Mouse (Mus musculus): ENCODE measurements around the gene Neto2. TPM values are rescaled to one million over a fixed set of nuclear protein-coding genes. Genes with fewer than 3 reads are reported as not detected.
A peak's percentile ranks its signal among the peaks of the same experiment; 100 is the strongest.

Gene Neto2
- total RNA-seq, 1 experiment from 2014 or later, result 10.3 TPM

DNA sequence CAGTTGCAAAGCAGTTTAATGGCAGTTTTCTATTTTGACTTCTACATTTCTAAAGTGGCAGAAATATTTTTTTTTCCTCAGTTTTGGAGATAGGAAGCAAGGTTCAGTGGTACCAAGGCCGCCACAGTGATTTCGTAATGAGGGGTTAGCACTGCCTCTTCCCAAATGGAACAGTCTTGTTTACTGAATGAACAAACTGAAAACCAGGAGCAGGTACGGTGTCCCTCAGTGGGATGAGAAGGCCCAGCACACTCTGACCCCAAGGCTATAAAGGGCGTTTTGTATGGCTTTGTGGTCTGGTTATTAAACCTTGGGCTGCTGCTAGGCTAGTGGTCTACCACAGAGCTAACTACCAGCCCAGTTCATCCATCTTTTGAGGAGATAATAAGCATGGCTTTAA lies 96.5 kb downstream of the Neto2 start:
- ATAC-seq (replicated peaks; ENCODE audit: low read depth, poor library complexity, severe bottlenecking), result no peak

DNA sequence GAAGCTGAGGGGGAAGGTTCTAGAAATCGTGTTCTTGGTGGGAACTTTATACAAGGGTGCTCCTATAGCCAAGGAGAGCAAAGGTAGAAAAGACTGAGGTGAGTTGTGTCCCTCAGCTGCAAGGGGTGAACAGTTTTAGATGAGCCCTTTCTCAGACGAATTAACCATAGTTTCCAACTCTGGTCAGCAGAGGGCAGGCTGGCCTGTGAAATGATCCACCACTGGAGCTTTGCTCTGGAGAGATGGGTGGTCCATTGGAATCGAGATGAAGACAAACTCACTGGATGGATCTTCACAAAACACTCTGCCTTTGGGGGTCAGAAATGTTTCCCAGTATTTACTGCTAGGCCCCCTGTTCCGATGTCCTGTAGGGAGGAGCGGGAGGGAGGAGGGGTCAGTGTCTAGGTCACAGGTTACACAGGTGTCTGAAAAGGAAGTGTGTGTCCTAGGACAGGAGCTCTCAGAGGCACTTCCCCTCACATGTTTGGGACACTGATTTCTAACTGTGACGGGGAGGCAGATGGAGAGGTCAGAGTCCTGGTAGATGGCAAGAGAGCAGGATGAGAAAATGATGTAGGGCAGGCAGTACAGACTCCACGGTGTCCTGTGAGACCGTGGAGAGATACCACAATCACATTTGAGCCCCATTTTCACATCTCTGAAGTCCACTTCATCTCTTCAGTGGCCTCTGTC lies 97.4 kb downstream of the Neto2 start:
- peak; percentile 69 for ATAC-seq (replicated peaks; ENCODE audit: low read depth, poor library complexity, severe bottlenecking)

DNA sequence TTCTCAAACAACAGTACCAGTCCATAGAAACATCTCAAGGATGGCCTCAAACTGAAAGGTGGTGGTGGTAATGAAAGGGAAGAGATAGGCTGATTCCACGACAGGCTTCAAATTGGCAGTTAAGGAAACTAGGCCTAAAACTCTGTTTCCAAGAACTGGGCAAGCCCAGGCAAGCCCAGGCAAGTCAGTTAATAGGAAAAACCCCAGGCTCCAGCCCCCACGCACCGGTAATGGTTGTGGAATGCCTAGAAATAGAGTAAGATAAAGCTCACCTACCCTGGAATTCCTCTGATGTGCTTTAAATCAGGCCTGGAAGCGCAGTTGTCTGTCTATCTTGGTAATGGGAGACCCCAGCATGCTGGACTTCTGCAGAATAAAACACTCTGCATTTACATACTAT lies 98.0 kb downstream of the Neto2 start:
- ATAC-seq (replicated peaks; ENCODE audit: low read depth, poor library complexity, severe bottlenecking), result no peak

DNA sequence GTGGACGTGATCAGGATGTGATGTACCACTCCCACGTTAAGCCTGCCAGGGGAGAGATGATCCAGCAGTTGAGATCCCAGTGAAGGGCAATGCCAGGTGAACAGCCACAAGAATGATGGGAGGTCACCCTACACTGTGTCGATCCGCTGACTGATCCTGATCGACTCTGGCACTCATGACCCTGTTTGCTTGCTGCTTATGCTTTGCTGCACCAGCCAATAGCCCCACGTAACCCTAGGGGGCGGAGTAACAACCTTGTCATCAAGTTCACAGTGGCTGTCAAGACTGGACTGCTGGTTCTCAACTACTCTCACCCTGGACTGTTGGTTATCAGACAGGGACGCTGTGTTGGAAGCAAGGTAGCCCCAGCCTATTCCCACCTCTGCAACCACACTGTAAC lies 99.0 kb downstream of the Neto2 start:
- no peak for ATAC-seq (replicated peaks; ENCODE audit: low read depth, poor library complexity, severe bottlenecking)

DNA sequence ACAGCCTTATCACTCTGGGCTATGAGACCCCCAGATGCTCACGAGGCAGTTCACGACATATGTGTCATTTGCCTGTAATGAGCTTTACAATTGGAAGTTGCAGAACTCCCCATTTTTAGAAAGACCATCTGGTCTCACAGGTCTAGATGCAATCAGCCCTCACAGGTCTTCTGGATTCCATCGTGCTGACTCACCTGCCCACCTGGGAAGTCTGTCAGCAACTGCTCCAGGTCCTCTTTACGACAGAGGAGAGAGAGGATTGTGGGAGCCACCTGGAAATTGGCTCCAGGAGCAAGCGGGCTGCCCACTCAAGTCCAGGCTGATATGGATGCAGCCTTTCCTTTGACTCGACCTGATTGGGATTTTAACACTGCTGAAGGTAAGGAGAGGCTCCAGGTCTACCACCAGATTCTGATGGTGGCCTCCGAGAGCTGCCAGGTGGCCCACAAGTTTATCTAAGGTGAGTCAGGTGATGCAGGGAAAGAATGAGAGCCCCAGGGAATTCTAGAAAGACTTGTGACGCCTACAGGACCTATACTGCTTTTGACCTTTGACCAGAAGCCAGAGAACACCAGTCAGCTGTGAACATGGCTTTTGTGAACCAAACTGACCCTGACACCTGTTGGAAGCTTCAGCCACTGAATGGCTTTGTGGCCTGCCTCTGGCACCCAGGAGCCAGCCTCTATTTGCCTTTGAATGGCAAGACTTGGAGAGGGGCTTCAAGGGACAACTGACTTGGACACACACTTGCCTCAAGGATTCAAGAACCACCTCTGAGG lies 103.1 kb downstream of the Neto2 start:
- ATAC-seq (replicated peaks; ENCODE audit: low read depth, poor library complexity, severe bottlenecking), result no peak

DNA sequence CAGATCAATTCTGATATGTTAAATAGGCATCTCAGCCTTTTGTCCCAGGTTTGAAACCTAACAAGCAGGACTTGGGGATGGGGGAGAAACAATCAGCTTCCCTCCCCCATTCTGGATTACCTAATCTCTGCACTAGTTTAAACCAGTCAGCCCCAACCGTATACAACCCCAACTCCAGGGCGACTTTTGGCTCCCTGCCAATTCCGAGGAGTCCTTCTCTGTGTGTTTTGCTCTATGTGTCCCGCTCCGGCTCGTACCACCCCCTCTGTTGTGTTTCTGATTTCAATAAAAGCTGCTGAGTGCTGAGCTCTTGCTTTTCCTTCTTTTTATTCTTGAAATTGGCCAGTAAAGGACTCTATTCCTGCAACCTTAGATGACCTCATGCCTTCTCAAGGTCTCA lies 105.3 kb downstream of the Neto2 start:
- no peak for ATAC-seq (replicated peaks; ENCODE audit: low read depth, poor library complexity, severe bottlenecking)

DNA sequence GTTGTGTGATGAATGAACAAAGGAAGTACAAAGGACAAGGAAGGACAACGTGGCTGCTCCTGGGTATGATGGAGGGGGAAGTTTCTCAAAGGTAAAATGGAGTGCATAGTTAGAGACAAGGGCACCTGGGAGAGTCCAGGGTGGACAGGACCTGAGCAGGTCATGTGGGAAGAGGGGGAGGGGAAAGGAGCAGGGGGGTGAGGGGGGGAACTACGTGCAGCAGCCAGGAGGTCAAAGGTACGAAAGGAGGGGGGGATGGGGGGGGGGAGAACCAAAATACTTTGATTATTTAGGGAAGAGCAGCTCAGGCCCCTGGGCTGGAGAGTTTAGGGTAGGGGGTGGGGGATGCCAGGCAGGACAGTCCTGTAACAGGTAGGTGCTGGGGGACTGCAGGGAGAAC lies 105.7 kb downstream of the Neto2 start:
- no peak for ATAC-seq (replicated peaks; ENCODE audit: low read depth, poor library complexity, severe bottlenecking)

DNA sequence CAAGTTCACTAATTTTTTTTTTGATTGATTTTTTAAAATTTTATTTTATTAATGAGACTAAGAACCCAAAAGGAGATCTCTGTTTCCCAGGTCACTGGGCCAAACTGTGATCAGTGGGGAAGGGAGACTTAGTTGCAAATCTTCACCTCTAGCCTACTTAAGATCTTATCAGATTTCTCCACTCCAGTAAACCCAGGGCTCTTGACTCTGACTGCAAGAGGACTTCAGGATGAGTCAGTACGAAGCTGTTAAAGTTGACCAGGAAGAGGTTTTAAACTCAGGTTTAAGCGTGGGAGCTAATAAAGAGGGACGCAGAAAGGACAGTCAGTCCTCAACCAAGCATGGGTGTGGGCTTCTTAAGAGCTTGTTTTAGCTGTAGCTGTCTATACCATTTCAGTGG lies 107.4 kb downstream of the Neto2 start:
- ATAC-seq (replicated peaks; ENCODE audit: low read depth, poor library complexity, severe bottlenecking), result no peak

DNA sequence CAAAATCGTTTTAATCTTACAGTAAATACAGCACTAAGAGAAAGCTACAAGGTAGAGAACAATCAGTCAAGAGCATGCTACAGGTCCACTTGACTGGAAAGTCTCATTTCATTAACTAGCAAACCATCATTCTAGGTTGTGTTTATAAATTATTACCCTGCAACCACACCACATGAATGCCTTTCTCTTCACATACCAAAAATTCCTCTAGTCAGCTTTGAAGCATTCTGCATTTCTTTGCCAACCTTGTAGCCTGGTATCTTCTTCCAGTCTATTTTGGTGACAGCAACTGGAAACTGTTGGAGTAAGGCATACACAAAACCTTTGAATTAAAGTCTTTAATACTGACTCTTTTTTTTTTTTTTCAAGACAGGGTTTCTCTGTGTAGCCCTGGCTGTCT lies 109.2 kb downstream of the Neto2 start:
- ATAC-seq (replicated peaks; ENCODE audit: low read depth, poor library complexity, severe bottlenecking), result no peak

DNA sequence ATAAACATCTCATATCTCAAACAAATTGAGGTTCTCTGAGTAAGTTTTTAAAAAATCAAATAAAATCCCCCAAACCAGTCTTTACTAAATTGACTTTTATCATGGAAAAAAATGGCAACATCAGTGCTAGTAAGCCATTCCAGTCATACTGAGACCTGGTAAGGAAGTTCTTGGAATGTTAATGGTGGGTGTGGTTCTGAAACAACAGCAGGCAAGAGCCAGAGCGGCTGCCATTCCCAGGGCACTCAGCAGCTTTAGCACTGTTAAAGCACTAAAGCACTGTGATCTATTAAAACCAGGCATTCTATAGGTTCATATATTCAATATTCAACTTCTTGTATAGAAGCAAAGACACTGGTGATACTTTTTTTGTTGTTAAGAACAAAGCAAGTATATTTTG lies 110.5 kb downstream of the Neto2 start:
- ATAC-seq (replicated peaks; ENCODE audit: low read depth, poor library complexity, severe bottlenecking), result no peak

DNA sequence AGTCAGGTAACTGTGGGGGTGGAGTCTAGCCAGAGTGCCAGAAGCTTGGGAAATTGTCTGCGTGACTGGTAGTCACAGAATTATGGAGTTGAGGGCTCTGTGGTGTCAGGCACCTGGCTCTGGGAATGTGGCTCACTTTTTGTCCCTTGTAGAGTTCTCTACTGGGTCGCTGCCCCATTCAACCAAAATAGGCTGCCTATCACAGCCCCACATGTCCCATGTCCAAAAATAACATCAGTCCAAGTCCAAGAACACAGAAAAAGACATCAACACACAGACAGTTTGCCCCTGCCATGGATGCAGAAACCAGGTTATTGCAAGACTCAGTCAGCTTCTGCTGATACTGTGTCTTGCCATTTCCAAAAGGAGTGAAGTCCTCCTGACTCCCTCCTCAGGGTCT lies 112.1 kb downstream of the Neto2 start:
- ATAC-seq (replicated peaks; ENCODE audit: low read depth, poor library complexity, severe bottlenecking), result no peak

Other genes starting within 250 kb of the Neto2 start
- 1.1 and 3.7 TPM in 2 replicates for gene Gpt2, start 208.3 kb downstream of the Neto2 start, total RNA-seq (2017)
- gene Dnaja2, start 145.6 kb downstream of the Neto2 start, total RNA-seq (2017), result 111 and 117 TPM in 2 replicates
- gene Itfg1, start 140.0 kb upstream of the Neto2 start, total RNA-seq (2017), result 36.1 and 37.3 TPM in 2 replicates
- gene Phkb, start 140.0 kb upstream of the Neto2 start, total RNA-seq (2017), result 43.3 and 44.6 TPM in 2 replicates

Data from common myeloid progenitor, adult 5-6 weeks (primary cell).